Mouse (Mus musculus) limb, embryonic 13.5 days (tissue): ENCODE measurements at regions not wholly inside any gene's neighbourhood (a gene's known extent, or its start where the extent isn't known, plus 50 kb on each side); places are given as distances from the start of the nearest gene placed in this dataset.

Experiments used
- ATAC-seq: fragments of 200-750 bp; cut with Nextera tagmentation; 2 replicates; pipeline ENCODE4 v1.8.0; 2017; ENCODE audit warnings: low read depth, moderate number of reproducible peaks, moderate TSS enrichment; ENCODE audit not compliant: low FRiP score
- H3K27ac ChIP-seq: fragments of 300-500 bp; sonication (generic); 2 replicates; pipeline ENCODE4 v1.5.1; 2015; ENCODE audit warnings: inconsistent platforms, mild to moderate bottlenecking, moderate library complexity
- H3K27me3 ChIP-seq: fragments of 300-500 bp; sonication (generic); 2 replicates; pipeline ENCODE4 v1.6.1; 2015; ENCODE audit warnings: mild to moderate bottlenecking, inconsistent platforms
- H3K36me3 ChIP-seq: fragments of 300-500 bp; sonication (generic); 2 replicates; pipeline ENCODE4 v1.6.1; 2015; ENCODE audit warnings: inconsistent platforms, mild to moderate bottlenecking, moderate library complexity
- H3K4me1 ChIP-seq: fragments of 300-500 bp; sonication (generic); 2 replicates; pipeline ENCODE4 v1.6.1; 2015; ENCODE audit warnings: inconsistent platforms
- H3K4me2 ChIP-seq: fragments of 300-500 bp; sonication (generic); replicated peaks from 2 replicates; pipeline ENCODE4 v1.6.1; 2015; ENCODE audit warnings: inconsistent platforms, mild to moderate bottlenecking, moderate library complexity
- H3K4me3 ChIP-seq: fragments of 300-500 bp; sonication (generic); 2 replicates; pipeline ENCODE4 v1.5.1; 2015; ENCODE audit warnings: moderate library complexity, mild to moderate bottlenecking, inconsistent platforms
- H3K9ac ChIP-seq: fragments of 300-500 bp; sonication (generic); 2 replicates; pipeline ENCODE4 v1.6.1; 2015; ENCODE audit warnings: mild to moderate bottlenecking, inconsistent platforms
- H3K9me3 ChIP-seq: fragments of 300-500 bp; sonication (generic); 2 replicates; pipeline ENCODE4 v1.6.1; 2016; ENCODE audit warnings: inconsistent platforms
- WGBS: fragments of 180-500 bp; shearing (Covaris S2); methylation state at CpG from one replicate; pipeline ENCODE4 v1.1.7; 2015; 5-methylcytosine and 5-hydroxymethylcytosine counted together

DNA sequence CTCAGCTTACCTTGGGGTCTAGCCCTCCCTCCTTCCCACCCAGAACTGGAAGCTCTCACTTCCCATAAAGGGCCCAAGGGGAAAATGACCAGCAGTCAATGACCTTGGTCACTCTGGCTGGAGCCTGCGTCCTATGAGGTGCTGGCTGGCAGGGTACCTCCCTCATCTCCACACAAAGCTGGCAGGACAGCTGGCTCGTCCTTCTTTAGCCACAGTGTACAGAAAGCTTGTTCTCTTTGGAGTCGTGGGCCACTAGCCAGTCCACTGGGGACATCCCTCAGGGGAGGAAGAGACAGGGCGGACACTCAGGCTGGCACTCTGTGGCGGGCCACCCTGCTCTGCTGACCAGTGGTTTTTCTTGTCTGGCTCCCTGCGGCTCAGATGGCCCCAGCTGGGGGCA lies 106.3 kb downstream of the Vegfa start:
- H3K4me2 ChIP-seq, result no peak overlapping the region
- H3K27me3 ChIP-seq, result no peaks in the 10 kb centered on the region
- H3K36me3 ChIP-seq, result no peaks in the 10 kb centered on the region
- 77% methylated on average over 6 of the region's 6 CpGs for WGBS
- no peaks in the 10 kb centered on the region for H3K9me3 ChIP-seq
- no peak overlapping the region for H3K4me3 ChIP-seq
- H3K27ac ChIP-seq, result no peak overlapping the region
- ATAC-seq, result no peak
- no peak overlapping the region for H3K9ac ChIP-seq
- peaks cover 20% of the 10 kb centered on the region for H3K4me1 ChIP-seq

DNA sequence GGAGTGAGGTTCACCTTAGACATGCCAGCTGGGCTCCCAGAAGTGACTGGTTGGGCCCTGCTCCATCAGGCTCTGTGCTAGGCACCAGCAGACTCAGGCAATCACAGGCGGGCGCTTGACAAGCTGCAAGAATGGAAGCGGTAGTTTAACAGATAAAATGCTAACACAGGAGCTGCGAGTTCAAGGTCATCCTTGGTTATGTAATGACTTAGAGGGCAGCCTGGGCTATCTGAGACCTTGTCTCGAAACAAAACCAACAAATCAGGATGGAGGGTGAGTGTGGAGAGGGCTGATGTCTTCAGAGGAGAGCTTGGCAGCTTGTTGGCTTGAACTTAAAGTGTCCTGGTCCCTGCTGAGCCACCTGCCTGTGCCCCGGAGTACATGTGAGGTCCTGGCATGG lies 107.6 kb downstream of the Vegfa start:
- Histone ChIP-seq H3K9ac (no peak overlapping the region), H3K9me3 (no peaks in the 10 kb centered on the region), H3K4me1 (peaks cover 12% of the 10 kb centered on the region), H3K36me3 (no peaks in the 10 kb centered on the region), H3K4me2 (no peak overlapping the region), H3K27ac (no peak overlapping the region), H3K27me3 (no peaks in the 10 kb centered on the region), H3K4me3 (no peak overlapping the region)
- WGBS, result 91% methylated on average over 6 of the region's 6 CpGs
- ATAC-seq, result no peak

DNA sequence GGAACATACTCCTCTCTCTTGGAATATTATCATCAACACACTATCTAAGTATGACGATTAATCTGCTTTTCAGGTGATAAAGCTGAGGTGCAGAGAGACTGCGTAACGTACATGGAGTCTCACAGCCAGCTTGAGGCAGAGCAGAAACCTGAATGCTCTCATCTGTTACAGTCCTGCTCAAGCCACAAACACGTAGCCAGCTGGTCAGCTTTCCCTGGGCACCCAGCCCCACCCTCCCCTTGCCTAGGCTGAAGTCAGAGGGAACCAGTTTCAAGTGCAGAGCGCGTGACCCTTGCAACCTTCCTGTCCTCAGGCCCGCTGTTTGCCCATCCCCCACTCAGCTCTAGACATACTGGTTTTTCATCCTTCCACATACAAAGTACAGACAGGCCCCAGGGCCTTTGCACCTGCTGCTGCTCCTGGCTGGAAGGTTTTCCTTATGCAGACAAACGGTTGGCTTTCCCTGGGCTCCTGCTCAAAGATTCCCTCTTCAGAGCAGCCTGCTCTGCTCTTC lies 108.9 kb downstream of the Vegfa start:
- no peak for ATAC-seq
- 0 out of 2 replicates have a peak, but pooled peaks cover 3% of the 10 kb centered on the region for H3K9me3 ChIP-seq
- 62% methylated on average over 8 of the region's 8 CpGs for WGBS

DNA sequence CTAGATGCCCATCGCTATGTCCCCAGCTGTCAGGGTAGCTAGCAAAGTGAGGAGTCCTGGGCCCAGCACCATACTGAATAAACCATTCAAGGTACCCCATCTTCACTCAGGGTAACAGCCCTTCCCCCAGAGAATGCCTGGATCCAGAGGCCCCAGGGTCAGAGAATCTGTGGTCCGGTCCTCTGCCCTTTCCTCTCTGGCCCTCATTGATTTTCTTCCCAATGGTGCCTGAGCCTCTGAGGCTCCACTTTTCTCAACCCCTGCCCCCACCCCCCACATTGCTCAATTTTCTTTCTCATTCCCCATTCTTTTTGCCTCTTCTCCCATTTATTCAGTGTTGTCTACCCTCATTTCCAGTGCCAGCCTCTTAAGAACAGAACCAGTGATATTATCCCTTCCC lies 114.5 kb downstream of the Vegfa start:
- ATAC-seq, result no peak
- WGBS, result 95% methylated on average over 2 of the region's 2 CpGs
- H3K27me3 ChIP-seq, result no peaks in the 10 kb centered on the region
- 0 out of 2 replicates have a peak, but pooled peaks cover 3% of the 10 kb centered on the region for H3K9me3 ChIP-seq
- no peak overlapping the region for H3K4me3 ChIP-seq
- H3K4me1 ChIP-seq, result peaks cover 16% of the 10 kb centered on the region
- H3K4me2 ChIP-seq, result no peak overlapping the region
- H3K9ac ChIP-seq, result no peak overlapping the region
- H3K27ac ChIP-seq, result peak overlapping the region; percentile 52; the same call in 1 of the 2 replicates
- no peaks in the 10 kb centered on the region for H3K36me3 ChIP-seq

More for the DNA sequence above, 108.9 kb downstream of the Vegfa start:
- no peak overlapping the region for H3K27ac ChIP-seq
- H3K4me2 ChIP-seq, result no peak overlapping the region
- H3K9ac ChIP-seq, result no peak overlapping the region
- H3K36me3 ChIP-seq, result no peaks in the 10 kb centered on the region
- no peaks in the 10 kb centered on the region for H3K27me3 ChIP-seq
- H3K4me3 ChIP-seq, result no peak overlapping the region
- H3K4me1 ChIP-seq, result no peaks in the 10 kb centered on the region

DNA sequence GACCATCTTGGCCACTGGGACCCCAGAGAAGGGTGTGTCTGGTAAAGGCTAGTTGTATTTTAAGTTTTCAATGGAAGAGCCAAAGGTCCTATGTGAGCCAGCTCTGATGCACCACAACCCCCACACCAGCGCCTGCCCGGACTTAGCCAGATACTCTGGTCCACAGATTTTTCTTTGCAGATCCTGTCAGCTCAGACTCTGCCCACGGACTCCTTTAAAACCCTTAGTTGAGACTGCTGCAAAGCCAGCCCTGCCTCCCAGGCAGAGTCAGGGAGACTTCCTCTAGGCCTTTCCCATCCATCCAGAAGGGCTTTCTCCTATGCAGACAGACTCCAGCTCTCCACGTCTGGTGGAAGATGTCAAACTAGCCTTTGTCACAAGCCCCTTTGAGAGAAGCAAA lies 115.2 kb downstream of the Vegfa start:
- H3K4me2 ChIP-seq, result no peak overlapping the region
- no peak overlapping the region for H3K4me3 ChIP-seq
- H3K27me3 ChIP-seq, result no peaks in the 10 kb centered on the region
- H3K36me3 ChIP-seq, result no peaks in the 10 kb centered on the region
- H3K9ac ChIP-seq, result no peak overlapping the region
- no peak for ATAC-seq
- 46% methylated on average over 4 of the region's 4 CpGs for WGBS
- H3K4me1 ChIP-seq, result peaks cover 16% of the 10 kb centered on the region
- H3K27ac ChIP-seq, result peak overlapping the region; percentile 52
- peaks cover 9% of the 10 kb centered on the region; the same call in 1 of the 2 replicates for H3K9me3 ChIP-seq

DNA sequence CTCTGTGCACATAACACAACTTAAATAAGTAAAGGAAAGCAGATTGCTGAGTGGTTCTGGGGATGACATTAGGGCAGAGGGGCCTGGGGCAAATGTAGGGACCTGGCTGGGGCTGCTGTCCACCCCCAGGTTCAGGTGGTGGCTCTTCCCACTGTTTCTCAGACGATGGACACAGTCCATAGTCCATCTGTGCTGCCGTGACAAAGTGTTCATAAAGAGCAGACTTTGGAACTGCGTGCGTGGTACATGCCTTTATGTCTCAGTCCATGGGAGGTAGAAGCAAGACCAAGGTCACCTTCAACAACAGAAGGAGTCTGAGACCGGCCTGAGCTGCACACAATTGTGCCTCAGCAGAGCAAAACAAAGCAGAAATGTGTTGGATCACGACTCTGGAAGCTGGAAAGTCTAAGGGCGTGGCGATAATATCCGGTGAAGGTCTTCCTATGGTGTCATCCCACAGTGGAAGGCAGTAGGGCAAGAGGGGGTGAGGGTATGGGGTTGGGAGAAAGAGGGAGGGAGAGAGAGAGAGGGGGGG lies 117.4 kb downstream of the Vegfa start:
- Histone ChIP-seq H3K27ac (no peak overlapping the region), H3K9ac (no peak overlapping the region), H3K27me3 (no peaks in the 10 kb centered on the region), H3K4me3 (no peak overlapping the region), H3K9me3 (peaks cover 11% of the 10 kb centered on the region; the same call in 1 of the 2 replicates), H3K36me3 (no peaks in the 10 kb centered on the region), H3K4me1 (peaks cover 16% of the 10 kb centered on the region), H3K4me2 (no peak overlapping the region)
- no peak for ATAC-seq
- WGBS, result 89% methylated on average over 9 of the region's 9 CpGs

DNA sequence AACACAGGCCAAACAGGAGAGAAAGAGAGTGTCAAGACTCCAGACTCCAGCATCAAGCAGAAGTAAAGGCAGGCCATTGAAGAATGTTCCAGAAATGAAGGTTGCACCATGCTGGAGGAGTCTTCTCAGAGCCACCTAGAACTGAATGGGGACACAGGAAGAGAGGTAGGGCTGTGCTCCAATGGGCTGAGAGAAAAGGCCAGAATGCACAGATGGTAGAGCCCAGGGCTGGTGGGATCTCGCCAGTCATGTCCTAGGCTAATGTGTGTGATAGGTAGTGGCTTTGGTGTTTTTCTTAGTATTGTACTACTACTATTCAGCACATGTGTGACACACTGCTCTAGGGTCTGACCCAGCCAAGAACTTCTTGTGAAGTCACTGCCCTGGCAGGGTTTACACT lies 117.9 kb downstream of the Vegfa start:
- Histone ChIP-seq H3K27me3 (no peaks in the 10 kb centered on the region), H3K9ac (no peak overlapping the region), H3K4me1 (peaks cover 16% of the 10 kb centered on the region), H3K27ac (no peak overlapping the region), H3K4me3 (no peak overlapping the region), H3K36me3 (no peaks in the 10 kb centered on the region), H3K4me2 (no peak overlapping the region), H3K9me3 (peaks cover 11% of the 10 kb centered on the region; the same call in 1 of the 2 replicates)
- ATAC-seq, result no peak
- WGBS, result 91% methylated on average over 1 of the region's 1 CpGs

DNA sequence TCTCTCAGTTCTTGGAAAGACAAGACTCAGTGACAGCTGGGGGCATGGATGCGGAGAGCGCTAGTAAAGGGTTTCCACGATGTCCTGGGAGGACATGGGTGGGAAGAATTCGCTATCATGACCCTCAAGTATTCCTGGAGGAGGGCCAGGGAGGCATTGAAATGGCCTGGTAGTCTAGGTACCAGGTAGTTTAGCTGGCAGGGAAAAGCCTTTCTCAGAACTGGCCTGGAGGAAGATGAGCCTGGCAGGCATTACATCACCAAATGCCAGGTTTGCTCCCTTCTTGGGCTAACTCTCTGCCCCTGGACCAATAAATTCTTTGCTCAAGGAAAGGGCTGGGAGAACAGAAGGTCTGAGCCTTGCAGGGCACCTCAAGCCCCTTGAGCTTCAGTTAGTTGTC lies 118.5 kb downstream of the Vegfa start:
- H3K27me3 ChIP-seq, result no peaks in the 10 kb centered on the region
- H3K9ac ChIP-seq, result no peak overlapping the region
- H3K4me1 ChIP-seq, result peaks cover 16% of the 10 kb centered on the region
- no peaks in the 10 kb centered on the region for H3K36me3 ChIP-seq
- WGBS, result 97% methylated on average over 4 of the region's 4 CpGs
- H3K9me3 ChIP-seq, result peaks cover 8% of the 10 kb centered on the region; the same call in 1 of the 2 replicates
- no peak overlapping the region for H3K27ac ChIP-seq
- no peak overlapping the region for H3K4me3 ChIP-seq
- no peak for ATAC-seq
- H3K4me2 ChIP-seq, result no peak overlapping the region

DNA sequence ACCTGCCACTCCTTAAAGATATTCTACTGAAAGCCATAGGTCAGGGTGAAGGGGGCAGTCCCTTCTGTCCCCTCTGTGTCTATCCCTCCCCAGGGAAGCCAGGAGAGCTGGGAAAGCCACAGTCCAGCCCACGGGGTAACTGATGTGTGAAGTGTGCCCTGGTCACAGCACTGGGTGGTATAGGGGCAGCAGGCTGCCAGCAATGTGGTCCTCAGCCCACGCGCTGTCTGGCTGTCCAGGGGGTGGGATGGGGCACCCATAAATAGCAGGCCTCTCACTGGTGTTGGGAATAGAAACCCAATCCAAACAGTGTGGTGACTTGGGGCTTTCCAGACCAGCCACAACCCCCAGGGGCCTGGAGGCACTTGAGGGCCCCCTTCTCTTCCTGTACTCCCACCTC lies 120.0 kb downstream of the Vegfa start:
- H3K4me2 ChIP-seq, result no peak overlapping the region
- no peaks in the 10 kb centered on the region for H3K36me3 ChIP-seq
- no peaks in the 10 kb centered on the region for H3K27me3 ChIP-seq
- no peak overlapping the region for H3K4me3 ChIP-seq
- no peak overlapping the region for H3K9ac ChIP-seq
- H3K27ac ChIP-seq, result no peak overlapping the region
- ATAC-seq, result no peak
- H3K9me3 ChIP-seq, result peaks cover 8% of the 10 kb centered on the region; the same call in 1 of the 2 replicates
- peaks cover 12% of the 10 kb centered on the region for H3K4me1 ChIP-seq
- 92% methylated on average over 3 of the region's 3 CpGs for WGBS

DNA sequence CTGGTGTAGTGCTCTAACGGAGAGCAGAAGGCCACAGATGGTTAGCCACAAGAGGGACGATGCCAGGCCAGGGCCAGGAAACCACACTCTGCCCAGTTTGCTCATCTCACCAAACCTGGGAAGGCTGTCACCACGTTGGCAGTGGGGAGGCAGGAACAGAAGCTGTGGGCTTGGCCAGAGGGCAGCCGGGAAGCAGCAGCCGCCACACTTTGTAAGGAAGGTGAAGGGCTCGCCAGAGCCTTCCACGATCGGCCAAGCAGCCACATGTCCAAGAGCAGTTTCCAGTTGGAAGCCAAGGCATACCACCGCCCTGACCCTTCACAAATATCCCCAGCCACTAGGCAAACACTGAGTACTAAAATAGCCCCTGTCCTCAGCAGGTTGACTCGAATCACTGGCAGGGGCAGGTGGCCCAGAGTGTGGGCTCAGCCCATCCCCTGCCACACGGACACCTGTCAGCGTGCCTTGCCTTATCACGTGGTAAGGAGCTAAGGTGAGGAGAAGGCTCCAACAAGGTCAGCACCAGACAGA lies 120.9 kb downstream of the Vegfa start:
- peaks cover 8% of the 10 kb centered on the region; the same call in 1 of the 2 replicates for H3K9me3 ChIP-seq
- no peak for ATAC-seq
- H3K9ac ChIP-seq, result no peak overlapping the region
- H3K4me2 ChIP-seq, result no peak overlapping the region
- H3K4me1 ChIP-seq, result peaks cover 4% of the 10 kb centered on the region; the same call in 1 of the 2 replicates
- H3K4me3 ChIP-seq, result no peak overlapping the region
- H3K27me3 ChIP-seq, result no peaks in the 10 kb centered on the region
- no peak overlapping the region for H3K27ac ChIP-seq
- H3K36me3 ChIP-seq, result no peaks in the 10 kb centered on the region
- WGBS, result 91% methylated on average over 13 of the region's 13 CpGs

DNA sequence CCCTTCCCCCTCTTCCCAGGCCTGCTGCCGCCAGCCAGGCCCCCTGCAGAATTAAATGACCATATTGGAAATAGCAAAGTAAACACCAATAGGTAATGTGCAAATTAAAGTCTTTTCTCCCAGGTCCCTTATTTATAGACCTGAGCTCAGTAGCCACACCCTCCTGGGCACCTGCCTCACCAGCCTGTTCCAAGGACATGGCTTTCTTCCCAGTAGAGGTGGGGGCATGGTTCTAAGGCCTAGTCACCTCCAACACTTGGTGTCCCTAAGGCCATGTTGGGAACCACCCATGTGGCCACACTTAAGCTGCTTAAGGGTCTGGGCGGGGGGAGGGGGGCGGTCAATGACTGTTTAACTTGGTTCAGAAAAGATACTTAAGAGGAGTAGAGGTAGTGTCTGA lies 121.9 kb downstream of the Vegfa start:
- ATAC-seq, result no peak

DNA sequence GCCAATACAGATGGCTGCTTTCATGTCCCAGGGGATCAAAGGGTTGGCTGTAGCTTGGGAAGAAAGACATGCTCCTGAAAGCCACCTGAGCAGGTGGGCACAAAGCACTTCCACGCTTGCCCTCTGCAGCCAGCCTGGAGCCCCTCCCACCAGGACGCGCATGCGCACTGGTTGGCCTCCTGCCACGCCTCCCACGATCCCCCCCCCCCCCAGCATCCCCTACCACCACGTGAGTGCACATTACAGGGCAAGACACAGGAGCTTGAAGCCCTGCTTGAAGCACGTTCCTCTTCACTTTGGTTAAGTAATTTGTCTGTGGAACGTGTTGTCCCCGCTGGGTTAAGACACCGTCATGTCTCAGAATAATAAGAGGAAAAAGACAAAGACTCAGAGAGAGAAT lies 124.6 kb downstream of the Vegfa start:
- peaks cover 8% of the 10 kb centered on the region; the same call in 1 of the 2 replicates for H3K9me3 ChIP-seq
- H3K9ac ChIP-seq, result no peak overlapping the region
- H3K27me3 ChIP-seq, result no peaks in the 10 kb centered on the region
- H3K4me3 ChIP-seq, result no peak overlapping the region
- H3K4me2 ChIP-seq, result no peak overlapping the region
- ATAC-seq, result no peak
- 73% methylated on average over 11 of the region's 11 CpGs for WGBS
- no peak overlapping the region for H3K27ac ChIP-seq
- no peaks in the 10 kb centered on the region for H3K36me3 ChIP-seq
- 0 out of 2 replicates have a peak, but pooled peaks cover 3% of the 10 kb centered on the region for H3K4me1 ChIP-seq

More for the DNA sequence above, 121.9 kb downstream of the Vegfa start:
- peaks cover 8% of the 10 kb centered on the region; the same call in 1 of the 2 replicates for H3K9me3 ChIP-seq
- no peak overlapping the region for H3K4me2 ChIP-seq
- H3K36me3 ChIP-seq, result no peaks in the 10 kb centered on the region
- H3K27me3 ChIP-seq, result no peaks in the 10 kb centered on the region
- no peaks in the 10 kb centered on the region for H3K4me1 ChIP-seq
- WGBS, result 80% methylated on average over 3 of the region's 3 CpGs
- H3K4me3 ChIP-seq, result no peak overlapping the region
- H3K9ac ChIP-seq, result no peak overlapping the region
- H3K27ac ChIP-seq, result no peak overlapping the region

DNA sequence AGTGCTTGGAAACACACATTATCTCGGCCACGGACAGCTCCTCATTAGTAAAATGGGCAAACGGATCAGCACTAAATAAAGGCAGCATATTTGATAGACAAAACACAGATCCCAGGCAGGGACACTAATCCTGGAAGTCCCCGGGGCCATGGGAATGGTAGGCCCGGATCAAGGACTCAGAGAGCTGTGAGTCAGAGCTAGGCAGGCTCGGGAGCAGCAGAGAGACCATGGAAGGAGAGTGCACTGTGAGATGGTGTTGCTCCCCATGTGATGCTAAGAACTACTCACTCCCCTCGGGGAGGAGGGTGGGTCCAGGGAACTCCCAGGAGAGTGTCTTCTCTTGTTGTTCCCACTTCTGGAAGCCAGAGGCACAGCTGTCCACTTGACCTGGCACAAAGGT lies 126.6 kb downstream of the Vegfa start:
- no peaks in the 10 kb centered on the region for H3K36me3 ChIP-seq
- H3K4me1 ChIP-seq, result 0 out of 2 replicates have a peak, but pooled peaks cover 3% of the 10 kb centered on the region
- ATAC-seq, result no peak
- no peaks in the 10 kb centered on the region for H3K27me3 ChIP-seq
- 64% methylated on average over 7 of the region's 7 CpGs for WGBS
- no peak overlapping the region for H3K27ac ChIP-seq
- H3K4me3 ChIP-seq, result no peak overlapping the region
- H3K9me3 ChIP-seq, result no peaks in the 10 kb centered on the region
- H3K4me2 ChIP-seq, result no peak overlapping the region
- H3K9ac ChIP-seq, result no peak overlapping the region
